Mouse (Mus musculus): ENCODE results near the gene St7. TPM values are rescaled to one million over a fixed set of nuclear protein-coding genes. Genes with fewer than 3 reads are reported as not detected.

The St7 gene
- total and polyA plus RNA-seq, 2 experiments from 2014 or later: 35.8 to 71.7 TPM

GRCm38 (mm10) chr6:17741639-17742038 is 48.9 kb downstream of the St7 start:
- DNase-seq (ENCODE audit: low spot score) (no peak), ATAC-seq (no peak)
- Histone ChIP-seq H3K4me1 (ENCODE audit: insufficient read depth, low read length) (no peaks in the 10 kb centered on the region), H3K27ac (no peak overlapping the region), H3K4me2 (ENCODE audit: low read depth, low read length) (no peak overlapping the region), H3K27me3 (ENCODE audit: insufficient read depth, low read length) (no peaks in the 10 kb centered on the region), H3K9ac (replicated peaks; ENCODE audit: low read length) (no peak overlapping the region), H3K4me3 (ENCODE audit: low read length) (no peak overlapping the region), H3K9me3 (ENCODE audit: low read length) (no peaks in the 10 kb centered on the region), H3K36me3 (ENCODE audit: insufficient read depth, low read length) (no peaks in the 10 kb centered on the region)
- no peak for TF ChIP-seq CTCF (IDR thresholded peaks at IDR 0.05; ENCODE audit: low read depth)
- WGBS: 85% methylated on average over 6 of the region's 6 CpGs

- H3K36me3 ChIP-seq (ENCODE audit: insufficient read depth, low read length): no peaks in the 10 kb centered on the region
- no peak for ATAC-seq
- no peak for DNase-seq (ENCODE audit: low spot score)
- no peak overlapping the region for H3K4me2 ChIP-seq (ENCODE audit: low read depth, low read length)
- no peak overlapping the region for H3K27ac ChIP-seq
- no peaks in the 10 kb centered on the region for H3K27me3 ChIP-seq (ENCODE audit: insufficient read depth, low read length)
- no peak overlapping the region for H3K4me3 ChIP-seq (ENCODE audit: low read length)
- TF ChIP-seq CTCF (IDR thresholded peaks at IDR 0.05; ENCODE audit: low read depth): no peak
- no peak overlapping the region for H3K9ac ChIP-seq (replicated peaks; ENCODE audit: low read length)
- H3K9me3 ChIP-seq (ENCODE audit: low read length): no peaks in the 10 kb centered on the region
- H3K4me1 ChIP-seq (ENCODE audit: insufficient read depth, low read length): no peaks in the 10 kb centered on the region
- 94% methylated on average over 4 of the region's 4 CpGs for WGBS
These were observed 49.5 kb downstream of the St7 start for GRCm38 (mm10) chr6:17742209-17742608.

- no peak for TF ChIP-seq CTCF (IDR thresholded peaks at IDR 0.05; ENCODE audit: low read depth)
- no peak overlapping the region for H3K4me2 ChIP-seq (ENCODE audit: low read depth, low read length)
- no peak overlapping the region for H3K4me3 ChIP-seq (ENCODE audit: low read length)
- no peaks in the 10 kb centered on the region for H3K9me3 ChIP-seq (ENCODE audit: low read length)
- H3K36me3 ChIP-seq (ENCODE audit: insufficient read depth, low read length): no peaks in the 10 kb centered on the region
- no peak overlapping the region for H3K27ac ChIP-seq
- H3K27me3 ChIP-seq (ENCODE audit: insufficient read depth, low read length): no peaks in the 10 kb centered on the region
- no peak for DNase-seq (ENCODE audit: low spot score)
- H3K9ac ChIP-seq (replicated peaks; ENCODE audit: low read length): no peak overlapping the region
- no peaks in the 10 kb centered on the region for H3K4me1 ChIP-seq (ENCODE audit: insufficient read depth, low read length)
- ATAC-seq: no peak
- 90% methylated on average over 4 of the region's 4 CpGs for WGBS
These were observed 50.6 kb downstream of the St7 start for GRCm38 (mm10) chr6:17743325-17743724.

- Histone ChIP-seq H3K9me3 (ENCODE audit: low read length) (no peaks in the 10 kb centered on the region), H3K4me2 (ENCODE audit: low read depth, low read length) (no peak overlapping the region), H3K4me1 (ENCODE audit: insufficient read depth, low read length) (peaks cover 4% of the 10 kb centered on the region; the same call in 1 of the 2 replicates), H3K4me3 (ENCODE audit: low read length) (no peak overlapping the region), H3K27ac (no peak overlapping the region), H3K9ac (replicated peaks; ENCODE audit: low read length) (no peak overlapping the region), H3K36me3 (ENCODE audit: insufficient read depth, low read length) (no peaks in the 10 kb centered on the region), H3K27me3 (ENCODE audit: insufficient read depth, low read length) (no peaks in the 10 kb centered on the region)
- no peak for TF ChIP-seq CTCF (IDR thresholded peaks at IDR 0.05; ENCODE audit: low read depth)
- ATAC-seq (no peak), DNase-seq (ENCODE audit: low spot score) (no peak)
- 86% methylated on average over 13 of the region's 13 CpGs for WGBS
These were observed 55.0 kb downstream of the St7 start for GRCm38 (mm10) chr6:17747724-17748123.

- Histone ChIP-seq H3K27me3 (ENCODE audit: insufficient read depth, low read length) (no peaks in the 10 kb centered on the region), H3K9ac (replicated peaks; ENCODE audit: low read length) (peak overlapping the region; percentile 66), H3K4me2 (ENCODE audit: low read depth, low read length) (peak overlapping the region; percentile 64), H3K4me1 (ENCODE audit: insufficient read depth, low read length) (peaks cover 4% of the 10 kb centered on the region; the same call in 1 of the 2 replicates), H3K27ac (peak overlapping the region; percentile 93), H3K9me3 (ENCODE audit: low read length) (no peaks in the 10 kb centered on the region), H3K4me3 (ENCODE audit: low read length) (peak overlapping the region; percentile 48), H3K36me3 (ENCODE audit: insufficient read depth, low read length) (no peaks in the 10 kb centered on the region)
- peak; percentile 53 for TF ChIP-seq CTCF (IDR thresholded peaks at IDR 0.05; ENCODE audit: low read depth)
- 1% methylated on average over 18 of the region's 18 CpGs for WGBS
- DNase-seq (ENCODE audit: low spot score) (peak; percentile 95), ATAC-seq (peak; percentile 99)
These were observed 56.3 kb downstream of the St7 start for GRCm38 (mm10) chr6:17748866-17749582.

- Histone ChIP-seq H3K36me3 (ENCODE audit: insufficient read depth, low read length) (no peaks in the 10 kb centered on the region), H3K4me2 (ENCODE audit: low read depth, low read length) (peak overlapping the region; percentile 64), H3K9ac (replicated peaks; ENCODE audit: low read length) (peak overlapping the region; percentile 66), H3K27ac (peak overlapping the region; percentile 93), H3K27me3 (ENCODE audit: insufficient read depth, low read length) (no peaks in the 10 kb centered on the region), H3K9me3 (ENCODE audit: low read length) (no peaks in the 10 kb centered on the region), H3K4me3 (ENCODE audit: low read length) (peak overlapping the region; percentile 48), H3K4me1 (ENCODE audit: insufficient read depth, low read length) (peaks cover 4% of the 10 kb centered on the region; the same call in 1 of the 2 replicates)
- WGBS: 14% methylated on average over 3 of the region's 3 CpGs
- no peak for TF ChIP-seq CTCF (IDR thresholded peaks at IDR 0.05; ENCODE audit: low read depth)
- ATAC-seq: peak; percentile 15; the same call in 1 of the 2 replicates
- peak; percentile 48 for DNase-seq (ENCODE audit: low spot score)
These were observed 56.9 kb downstream of the St7 start for GRCm38 (mm10) chr6:17749596-17749995.

GRCm38 (mm10) chr6:17750041-17750660 is 57.4 kb downstream of the St7 start:
- Histone ChIP-seq H3K4me3 (ENCODE audit: low read length) (peak overlapping the region; percentile 48), H3K9ac (replicated peaks; ENCODE audit: low read length) (peak overlapping the region; percentile 66), H3K4me1 (ENCODE audit: insufficient read depth, low read length) (peaks cover 4% of the 10 kb centered on the region; the same call in 1 of the 2 replicates), H3K4me2 (ENCODE audit: low read depth, low read length) (peak overlapping the region; percentile 64), H3K27me3 (ENCODE audit: insufficient read depth, low read length) (no peaks in the 10 kb centered on the region), H3K9me3 (ENCODE audit: low read length) (no peaks in the 10 kb centered on the region), H3K36me3 (ENCODE audit: insufficient read depth, low read length) (no peaks in the 10 kb centered on the region), H3K27ac (peak overlapping the region; percentile 93)
- WGBS: 30% methylated on average over 9 of the region's 9 CpGs
- peak; percentile 40 for DNase-seq (ENCODE audit: low spot score)
- no peak for ATAC-seq
- no peak for TF ChIP-seq CTCF (IDR thresholded peaks at IDR 0.05; ENCODE audit: low read depth)
